Mouse (Mus musculus) embryonic facial prominence, embryonic 10.5 days (tissue): ENCODE results near the gene Efcab11. TPM values are rescaled to one million over a fixed set of nuclear protein-coding genes. Genes with fewer than 3 reads are reported as not detected.

Source experiments
- polyA plus RNA-seq: library from polyadenylated mRNA; unstranded; fragments of >200 nt; fragmentation: Nextera tagmentation; extraction: Ambion mirVana; gene quantifications from 2 replicates; pipeline ENCODE4 v1.2.1, GENCODE M21; 2016

Efcab11 gene
- polyA plus RNA-seq, 1 experiment from 2014 or later: 21.6 TPM

Other genes with a start within 250 kb of the Efcab11 start
- gene Tdp1, start 78 bp upstream of the Efcab11 start, polyA plus RNA-seq: 81.1 and 84.4 TPM in 2 replicates
- 0.09 and 0.16 TPM in 2 replicates for gene Kcnk13, start 80.1 kb upstream of the Efcab11 start, polyA plus RNA-seq
- gene Psmc1, start 225.7 kb upstream of the Efcab11 start, polyA plus RNA-seq: 392 and 405 TPM in 2 replicates